Mouse (Mus musculus): Measurements from ENCODE around the gene Pramel1.

DNA sequence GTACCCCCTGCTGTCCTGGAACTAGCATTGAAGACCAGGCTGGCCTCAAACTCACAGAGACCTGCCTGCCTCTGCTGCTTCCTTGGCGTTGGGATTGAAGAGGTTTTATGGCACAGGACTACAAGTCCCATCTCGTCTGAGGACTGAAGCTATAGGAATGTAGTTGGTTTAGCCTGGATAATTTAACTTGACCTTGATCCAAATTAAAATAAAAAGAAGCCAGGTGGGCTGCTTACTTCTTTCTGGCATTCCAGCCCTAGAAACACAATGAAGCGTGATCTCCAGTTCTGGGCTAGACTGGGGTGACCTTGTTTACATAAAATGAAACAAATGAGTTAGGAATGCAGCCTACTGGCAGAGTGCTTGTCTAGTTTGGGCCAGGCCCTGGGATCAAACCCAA, 19.9 kb downstream of the Pramel1 start:
- TF ChIP-seq CTCF (IDR thresholded peaks at IDR 0.05; ENCODE audit: extremely low read depth, insufficient read depth, insufficient read length, insufficient replicate concordance) (no peak), POLR2A (IDR thresholded peaks at IDR 0.05; ENCODE audit: low read depth, low read length) (no peak)
